Comparison of ENCODE assay signal across 9 mouse cellular contexts in the genomic region with DNA sequence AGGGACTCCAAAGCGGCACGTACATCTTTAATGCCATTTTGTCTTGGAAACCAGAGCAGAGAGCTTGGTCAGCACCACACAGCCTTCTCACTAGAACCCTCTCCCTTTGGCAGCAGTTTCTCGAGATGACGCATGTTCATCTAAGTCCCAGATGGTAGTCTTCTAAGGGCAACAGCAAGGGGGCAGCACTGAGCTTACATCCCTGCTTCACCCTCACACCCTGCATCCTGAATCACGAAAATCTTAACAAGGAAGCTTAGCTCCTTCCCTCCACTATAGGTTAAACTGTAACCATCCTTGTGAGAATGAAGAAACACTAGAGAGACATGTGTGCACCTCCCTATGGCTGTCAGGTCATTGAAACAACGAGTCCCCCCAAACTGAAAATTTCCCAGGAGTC.
DNase-seq lines count a peak whose midpoint lies in the region; ATAC-seq and TF ChIP-seq lines count a peak whose summit lies in the region.
"Had no signal": no experiment of that assay in that cellular context is flagged by ENCODE, and none has a peak within 500 bp of the region (broad histone marks: within the 10 kb centered on the region; RNA-seq: fewer than 3 reads in every experiment).

No protein-coding gene starts in this region.

- H3K36me3 ChIP-seq in heart, postnatal 0 days (replicated peaks; ENCODE audit: control insufficient read depth, insufficient read depth, low read length) = no peaks in the 10 kb centered on the region
- H3K36me3 ChIP-seq in forebrain, embryonic 13.5 days (ENCODE audit: poor library complexity, severe bottlenecking) = no peaks in the 10 kb centered on the region
- H3K36me3 ChIP-seq: limb, embryonic 12.5 days had no signal

- H3K27ac ChIP-seq in heart, postnatal 0 days (ENCODE audit: low read depth) = no peak overlapping the region
- no peak overlapping the region for H3K27ac ChIP-seq in forebrain, embryonic 13.5 days
- H3K27ac ChIP-seq: limb, embryonic 12.5 days had no signal

- DNase-seq in heart, postnatal 0 days (ENCODE audit: low spot score) = peak; percentile 13
- DNase-seq in heart, postnatal 25 days (ENCODE audit: low spot score) = no peak
- DNase-seq in CD4-positive helper T cell, adult 2 months (ENCODE audit: low read depth, low spot score) = peak; percentile 20
- DNase-seq in brain, adult 2 months (ENCODE audit: low read depth, low spot score) = peak; percentile 90
- DNase-seq in layer of hippocampus, adult 11-12 months (ENCODE audit: low spot score) = peak; percentile 70

- TF ChIP-seq CTCF in heart, postnatal 0 days (IDR thresholded peaks at IDR 0.05; ENCODE audit: low read depth) = peak; percentile 59

- intact Hi-C loops in heart, postnatal 25 days (cut with DNase I) = no loop called here

- no peaks in the 10 kb centered on the region for H3K27me3 ChIP-seq in heart, postnatal 0 days (ENCODE audit: control insufficient read depth, insufficient read depth, low read length)
- H3K27me3 ChIP-seq in forebrain, embryonic 13.5 days = no peaks in the 10 kb centered on the region
- H3K27me3 ChIP-seq: limb, embryonic 12.5 days had no signal

- H3K4me2 ChIP-seq in heart, postnatal 0 days (ENCODE audit: low read depth, low read length) = no peak overlapping the region
- no peak overlapping the region for H3K4me2 ChIP-seq in forebrain, embryonic 13.5 days
- H3K4me2 ChIP-seq: limb, embryonic 12.5 days had no signal

- no peak for ATAC-seq in heart, postnatal 0 days (ENCODE audit: insufficient read depth, low read depth)
- 0 out of 2 replicates have a peak, but pooled peaks have one; percentile 30 for ATAC-seq in forebrain, embryonic 13.5 days
- peak; percentile 58; the same call in 1 of the 2 replicates for ATAC-seq in megakaryocyte progenitor cell, adult 5-6 weeks (replicated peaks; ENCODE audit: poor library complexity)
- ATAC-seq in activated CD4-positive, CD25-positive, alpha-beta regulatory T cell, adult 4 months = no peak

- no peak overlapping the region for H3K9ac ChIP-seq in heart, postnatal 0 days (replicated peaks; ENCODE audit: low read depth, low read length)
- H3K9ac ChIP-seq in forebrain, embryonic 13.5 days = no peak overlapping the region
- H3K9ac ChIP-seq: limb, embryonic 12.5 days had no signal

- no peaks in the 10 kb centered on the region for H3K4me1 ChIP-seq in heart, postnatal 0 days (ENCODE audit: control insufficient read depth, insufficient read depth)
- no peaks in the 10 kb centered on the region for H3K4me1 ChIP-seq in forebrain, embryonic 13.5 days
- H3K4me1 ChIP-seq: limb, embryonic 12.5 days had no signal

- H3K9me3 ChIP-seq in heart, postnatal 0 days (replicated peaks; ENCODE audit: control insufficient read depth, low read length) = no peaks in the 10 kb centered on the region
- no peaks in the 10 kb centered on the region for H3K9me3 ChIP-seq in forebrain, embryonic 13.5 days (replicated peaks)
- H3K9me3 ChIP-seq: limb, embryonic 12.5 days had no signal

- 39% methylated on average over 6 of the region's 6 CpGs for WGBS in heart, postnatal 0 days
- WGBS in forebrain, embryonic 13.5 days = 30% methylated on average over 6 of the region's 6 CpGs

- TF ChIP-seq EP300 in heart, postnatal 0 days (IDR thresholded peaks at IDR 0.05; ENCODE audit: low read depth) = no peak

- no peak overlapping the region for H3K4me3 ChIP-seq in heart, postnatal 0 days (ENCODE audit: low read depth, low read length)
- H3K4me3 ChIP-seq in forebrain, embryonic 13.5 days = no peak overlapping the region
- H3K4me3 ChIP-seq: limb, embryonic 12.5 days had no signal

Comparison
In these comparisons a context has a peak if more than half of its experiments do, and no peak if none do; other contexts are left out.
1. ATAC-seq: peak in forebrain, embryonic 13.5 days (single experiment) and megakaryocyte progenitor cell, adult 5-6 weeks (single experiment); none in heart, postnatal 0 days (single experiment) and activated CD4-positive, CD25-positive, alpha-beta regulatory T cell, adult 4 months (single experiment).